Mouse (Mus musculus) heart, postnatal 0 days (tissue): ENCODE results near the gene Cc2d2b. TPM values are rescaled to one million over a fixed set of nuclear protein-coding genes. Genes with fewer than 3 reads are reported as not detected.

ENCODE experiments used
- ATAC-seq: fragments of 200-750 bp; cut with Nextera tagmentation; 2 replicates; pipeline ENCODE4 v1.8.0; 2017; ENCODE audit warnings: low read depth, moderate number of reproducible peaks, moderate library complexity; ENCODE audit not compliant: insufficient read depth
- DNase-seq: peaks from one replicate; pipeline ENCODE4 v3.0.0-alpha.2; 2016; ENCODE audit warnings: low spot score
- H3K27ac ChIP-seq: fragments of 300-500 bp; sonication (generic); 2 replicates; pipeline ENCODE4 v1.5.1; 2014; ENCODE audit warnings: low read depth, mild to moderate bottlenecking
- H3K27me3 ChIP-seq: fragments of 300-500 bp; sonication (generic); 2 replicates; pipeline ENCODE4 v1.6.1; 2014; ENCODE audit warnings: low read length, mixed read lengths; ENCODE audit not compliant: control insufficient read depth, insufficient read depth
- H3K36me3 ChIP-seq: fragments of 300-500 bp; sonication (generic); replicated peaks from 2 replicates; pipeline ENCODE4 v1.6.1; 2014; ENCODE audit warnings: low read length, mixed read lengths; ENCODE audit not compliant: control insufficient read depth, insufficient read depth
- H3K4me1 ChIP-seq: fragments of 300-500 bp; sonication (generic); 2 replicates; pipeline ENCODE4 v1.6.1; 2014; ENCODE audit warnings: antibody characterized with exemption; ENCODE audit not compliant: control insufficient read depth, insufficient read depth
- H3K4me2 ChIP-seq: fragments of 300-500 bp; sonication (generic); 2 replicates; pipeline ENCODE4 v1.6.1; 2014; ENCODE audit warnings: low read depth, mild to moderate bottlenecking, low read length, moderate library complexity
- H3K4me3 ChIP-seq: fragments of 300-500 bp; sonication (generic); 2 replicates; pipeline ENCODE4 v1.5.1; 2014; ENCODE audit warnings: low read depth, low read length
- H3K9ac ChIP-seq: fragments of 300-500 bp; sonication (generic); replicated peaks from 2 replicates; pipeline ENCODE4 v1.6.1; 2014; ENCODE audit warnings: low read depth, low read length, mixed read lengths
- H3K9me3 ChIP-seq: fragments of 300-500 bp; sonication (generic); replicated peaks from 2 replicates; pipeline ENCODE4 v1.6.1; 2016; ENCODE audit warnings: low read length; ENCODE audit not compliant: control insufficient read depth
- CTCF ChIP-seq: IDR thresholded peaks from 2 replicates; pipeline ENCODE4 v1.5.1; 2016; ENCODE audit warnings: antibody characterized with exemption, control low read depth, low read depth
- EP300 ChIP-seq: IDR thresholded peaks from 2 replicates; pipeline ENCODE4 v1.6.1; 2016; ENCODE audit warnings: antibody characterized with exemption, low read depth
- WGBS: fragments of 180-500 bp; shearing (Covaris S2); extraction: QIAGEN DNeasy Blood & Tissue Kit; methylation state at CpG from one replicate; pipeline ENCODE4 v1.1.7; 2014; 5-methylcytosine and 5-hydroxymethylcytosine counted together
- polyA plus RNA-seq: library from polyadenylated mRNA; unstranded; fragments of >200 nt; fragmentation: Nextera tagmentation; extraction: Ambion mirVana; gene quantifications from 2 replicates; pipeline ENCODE4 v1.2.1, GENCODE M21; 2015
- total RNA-seq: library from RNA; depleted of rRNA; stranded (reverse); fragments of >200 nt; gene quantifications from 2 replicates; pipeline ENCODE4 v1.2.3, GENCODE M21; 2014; ENCODE audit warnings: low replicate concordance

The Cc2d2b gene
- total and polyA plus RNA-seq, 2 experiments from 2014 or later: not detected

DNA sequence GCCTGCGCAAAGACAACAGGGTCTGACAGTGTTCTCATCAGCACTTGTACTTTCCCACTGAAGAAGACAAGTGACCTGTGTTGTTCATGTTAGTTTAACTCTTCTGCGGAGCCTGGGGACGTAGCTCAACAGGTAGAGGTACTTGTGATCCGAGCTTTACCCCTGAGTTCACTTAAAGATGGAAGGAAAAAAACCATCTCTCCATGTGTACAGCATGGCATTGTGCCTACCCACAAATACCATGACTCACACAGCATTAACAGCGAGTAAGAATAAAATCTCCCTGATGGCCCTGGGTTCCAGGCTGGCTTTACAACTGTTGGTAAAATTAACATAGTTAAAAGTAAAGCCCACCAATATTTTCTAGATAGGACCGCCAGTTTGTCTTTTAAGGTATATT lies 85.9 kb downstream of the Cc2d2b start:
- no peak for ATAC-seq
- H3K27ac ChIP-seq: no peak overlapping the region
- no peaks in the 10 kb centered on the region for H3K27me3 ChIP-seq
- no peak overlapping the region for H3K4me3 ChIP-seq
- TF ChIP-seq EP300: no peak
- TF ChIP-seq CTCF: no peak
- peaks cover 30% of the 10 kb centered on the region for H3K36me3 ChIP-seq
- no peaks in the 10 kb centered on the region for H3K9me3 ChIP-seq
- no peak overlapping the region for H3K4me2 ChIP-seq
- WGBS: 90% methylated on average over 6 of the region's 6 CpGs
- no peak overlapping the region for H3K9ac ChIP-seq
- H3K4me1 ChIP-seq: peaks cover 10% of the 10 kb centered on the region
- DNase-seq: no peak

DNA sequence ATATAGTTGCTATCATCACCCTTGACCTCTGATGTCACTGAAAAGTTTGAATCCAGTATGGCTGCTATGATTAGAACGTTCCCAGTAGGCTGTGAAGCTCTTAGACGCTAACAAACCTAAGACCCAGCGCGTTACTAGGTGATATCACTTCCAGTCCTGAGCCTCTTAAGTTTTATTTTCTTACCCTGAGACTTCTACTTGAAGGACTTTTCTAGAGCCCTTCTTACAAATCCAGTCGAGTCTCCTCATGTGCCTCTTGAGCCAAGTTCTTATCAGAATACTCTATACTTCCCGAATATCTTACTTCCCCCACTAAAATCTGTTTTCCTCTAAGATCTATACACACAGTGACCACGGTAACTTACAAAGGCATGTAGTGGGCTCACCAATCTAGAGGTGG lies 89.7 kb downstream of the Cc2d2b start:
- Histone ChIP-seq H3K27ac (no peak overlapping the region), H3K27me3 (no peaks in the 10 kb centered on the region), H3K9ac (no peak overlapping the region), H3K4me1 (no peaks in the 10 kb centered on the region), H3K9me3 (no peaks in the 10 kb centered on the region), H3K4me3 (no peak overlapping the region), H3K4me2 (no peak overlapping the region), H3K36me3 (peaks cover 34% of the 10 kb centered on the region)
- no peak for DNase-seq
- ATAC-seq: no peak
- TF ChIP-seq EP300: no peak
- 83% methylated on average over 7 of the region's 7 CpGs for whole genome bisulfite sequencing

DNA sequence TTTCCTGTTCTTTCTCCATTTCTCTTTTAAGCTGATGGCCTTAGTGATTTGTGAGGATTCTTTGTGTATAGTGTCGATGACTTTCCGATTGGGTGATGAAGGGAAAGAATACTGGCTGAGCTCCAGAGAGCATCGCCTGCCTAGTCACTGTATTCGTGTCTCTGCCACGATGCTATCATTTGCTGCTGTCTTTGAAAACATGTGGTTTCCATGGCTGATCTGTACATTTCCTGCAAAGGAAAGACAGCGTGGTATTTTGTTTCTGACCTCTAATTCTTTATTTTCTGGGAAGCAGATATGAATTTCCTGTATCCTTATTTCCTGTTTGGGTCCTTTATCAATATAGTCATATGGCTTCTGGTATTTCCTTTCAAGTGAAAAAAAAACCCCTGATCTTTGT lies 91.8 kb downstream of the Cc2d2b start:
- Histone ChIP-seq H3K36me3 (peaks cover 54% of the 10 kb centered on the region), H3K4me2 (no peak overlapping the region), H3K4me1 (no peaks in the 10 kb centered on the region), H3K9ac (no peak overlapping the region), H3K27ac (no peak overlapping the region; the same call in 1 of the 2 replicates), H3K9me3 (no peaks in the 10 kb centered on the region), H3K4me3 (no peak overlapping the region), H3K27me3 (no peaks in the 10 kb centered on the region)
- TF ChIP-seq CTCF: no peak
- TF ChIP-seq EP300: no peak
- DNase-seq (no peak), ATAC-seq (0 out of 2 replicates have a peak, but pooled peaks have one; percentile 44)
- WGBS: 53% methylated on average over 6 of the region's 6 CpGs

DNA sequence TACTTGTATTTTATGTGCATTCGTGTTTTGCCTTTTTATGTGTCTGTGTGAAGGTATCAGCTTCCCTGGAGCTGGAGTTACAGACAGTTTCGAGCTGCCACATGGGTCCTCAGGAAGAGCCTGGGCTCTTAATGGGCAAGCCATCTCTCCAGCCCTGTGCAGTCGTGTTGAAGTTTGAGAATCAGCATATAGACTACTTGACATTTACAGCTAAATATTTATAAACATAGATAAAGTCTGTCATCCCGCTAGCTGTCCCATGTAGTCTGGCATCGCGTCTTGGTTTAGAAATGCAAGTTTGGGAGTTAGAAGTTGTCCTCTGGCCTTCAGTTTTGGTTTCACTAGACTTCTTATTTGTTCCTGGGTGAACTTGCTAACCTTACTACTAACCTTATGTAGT lies 92.5 kb downstream of the Cc2d2b start:
- ATAC-seq (no peak), DNase-seq (no peak)
- Histone ChIP-seq H3K36me3 (peaks cover 60% of the 10 kb centered on the region), H3K9me3 (no peaks in the 10 kb centered on the region), H3K4me3 (no peak overlapping the region), H3K27ac (no peak overlapping the region), H3K4me1 (no peaks in the 10 kb centered on the region), H3K27me3 (no peaks in the 10 kb centered on the region), H3K9ac (no peak overlapping the region), H3K4me2 (no peak overlapping the region)
- WGBS: 77% methylated on average over 6 of the region's 6 CpGs
- TF ChIP-seq CTCF: no peak
- TF ChIP-seq EP300: no peak

DNA sequence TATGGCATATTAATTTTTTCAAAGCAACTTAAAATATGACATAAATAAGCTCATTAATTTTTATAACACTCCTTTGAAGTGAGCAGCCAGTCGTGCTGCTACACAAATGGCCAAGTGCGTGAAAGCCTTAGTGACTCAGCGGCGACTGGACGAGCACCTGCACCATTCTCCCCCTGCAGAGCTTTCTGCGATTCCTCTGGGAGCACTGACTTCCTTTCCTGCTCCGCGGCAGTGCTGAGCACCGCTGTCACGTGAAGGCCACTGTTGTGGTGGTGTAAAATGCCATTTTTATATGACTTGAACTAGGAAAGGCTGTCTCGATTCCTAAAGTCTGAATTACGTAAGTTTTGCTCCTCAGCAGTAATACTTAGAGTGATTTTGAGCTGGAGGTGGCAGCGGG lies 93.0 kb downstream of the Cc2d2b start:
- no peak for TF ChIP-seq CTCF
- TF ChIP-seq EP300: no peak
- Histone ChIP-seq H3K4me3 (no peak overlapping the region), H3K9me3 (no peaks in the 10 kb centered on the region), H3K4me2 (no peak overlapping the region), H3K36me3 (peaks cover 61% of the 10 kb centered on the region), H3K27ac (no peak overlapping the region), H3K27me3 (no peaks in the 10 kb centered on the region), H3K4me1 (no peaks in the 10 kb centered on the region), H3K9ac (no peak overlapping the region)
- ATAC-seq (no peak), DNase-seq (no peak)
- 75% methylated on average over 13 of the region's 13 CpGs for WGBS

DNA sequence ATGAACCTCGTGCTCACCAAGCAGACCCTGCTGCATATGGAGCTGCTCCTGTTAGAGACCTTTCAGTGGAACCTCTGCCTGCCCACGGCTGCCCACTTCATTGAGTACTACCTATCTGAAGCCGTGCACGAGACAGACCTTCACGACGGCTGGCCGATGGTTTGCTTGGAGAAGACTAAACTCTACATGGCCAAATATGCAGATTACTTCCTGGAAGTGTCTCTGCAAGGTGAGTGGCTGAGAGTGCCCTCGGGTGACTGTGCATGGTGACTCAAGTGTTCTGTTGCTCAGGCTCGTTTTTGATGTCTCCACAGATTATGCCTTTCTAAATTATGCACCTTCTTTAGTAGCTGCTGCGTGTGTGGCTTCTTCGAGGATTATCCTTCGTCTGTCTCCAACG lies 96.2 kb downstream of the Cc2d2b start:
- Histone ChIP-seq H3K27ac (no peak overlapping the region), H3K4me1 (no peaks in the 10 kb centered on the region), H3K4me2 (no peak overlapping the region), H3K27me3 (no peaks in the 10 kb centered on the region), H3K4me3 (no peak overlapping the region), H3K9ac (no peak overlapping the region), H3K36me3 (peaks cover 41% of the 10 kb centered on the region), H3K9me3 (no peaks in the 10 kb centered on the region)
- TF ChIP-seq EP300: no peak
- TF ChIP-seq CTCF: no peak
- DNase-seq (no peak), ATAC-seq (no peak)
- 84% methylated on average over 13 of the region's 13 CpGs for WGBS
